Mouse (Mus musculus) thymus, adult 2 months (tissue): ENCODE data around the gene Prex1. TPM values are rescaled to one million over a fixed set of nuclear protein-coding genes. Genes with fewer than 3 reads are reported as not detected.
"Not testable (repeated sequence)": the region's sequence is repeated elsewhere in the genome, so short reads cannot be mapped to it uniquely, and the experiment has no call there.

Experiments used
- DNase-seq: peaks from one replicate; pipeline ENCODE4 v3.0.0; 2021
- H3K27ac ChIP-seq: fragments of 200-500 bp; 2 replicates; pipeline ENCODE4 v1.5.1; 2012; ENCODE audit warnings: low read length, control low read depth; ENCODE audit not compliant: control insufficient read depth, insufficient read depth
- H3K27me3 ChIP-seq: fragments of 200-500 bp; 2 replicates; pipeline ENCODE4 v1.6.1; 2012; ENCODE audit warnings: mild to moderate bottlenecking, low read length, moderate library complexity, mixed read lengths; ENCODE audit not compliant: control insufficient read depth, insufficient read depth
- H3K36me3 ChIP-seq: fragments of 200-500 bp; 2 replicates; pipeline ENCODE4 v1.6.1; 2012; ENCODE audit warnings: mild to moderate bottlenecking, low read length, moderate library complexity; ENCODE audit not compliant: control insufficient read depth, insufficient read depth
- H3K4me1 ChIP-seq: fragments of 200-500 bp; replicated peaks from 2 replicates; pipeline ENCODE4 v1.6.1; 2012; ENCODE audit warnings: low read length; ENCODE audit not compliant: control insufficient read depth, insufficient read depth
- H3K4me3 ChIP-seq: fragments of 200-500 bp; 2 replicates; pipeline ENCODE4 v1.5.1; 2012; ENCODE audit warnings: mild to moderate bottlenecking, low read length, control low read depth, moderate library complexity; ENCODE audit not compliant: control insufficient read depth, insufficient read depth
- CTCF ChIP-seq: fragments of 200-500 bp; IDR thresholded peaks from 2 replicates; pipeline ENCODE4 v1.5.1; 2012; ENCODE audit warnings: mild to moderate bottlenecking, control low read depth, low read length, moderate library complexity, borderline replicate concordance; ENCODE audit not compliant: control insufficient read depth, poor library complexity, insufficient read depth; ENCODE audit errors: extremely low read depth
- POLR2A ChIP-seq: fragments of 200-500 bp; IDR thresholded peaks from 2 replicates; pipeline ENCODE4 v1.6.1; 2012; ENCODE audit warnings: mild to moderate bottlenecking, low read length, control low read depth, moderate library complexity; ENCODE audit not compliant: control insufficient read depth, poor library complexity, insufficient read depth; ENCODE audit errors: extremely low read depth
- WGBS: fragments of 180-500 bp; shearing (Covaris S2); methylation state at CpG from one replicate; pipeline ENCODE4 v1.1.7; 2018; 5-methylcytosine and 5-hydroxymethylcytosine counted together
- polyA plus RNA-seq: library from polyadenylated mRNA; depleted of rRNA; stranded (reverse); fragments of >200 nt; gene quantifications from 2 replicates; pipeline ENCODE4 v1.2.3, GENCODE M21; 2012

Gene Prex1
- polyA plus RNA-seq, 1 experiment: 264 TPM

GRCm38 (mm10) chr2:166732146-166732545 is 18.5 kb upstream of the Prex1 start:
- Histone ChIP-seq H3K4me3 (no peak overlapping the region), H3K27me3 (no peaks in the 10 kb centered on the region), H3K27ac (no peak overlapping the region), H3K4me1 (peaks cover 6% of the 10 kb centered on the region), H3K36me3 (no peaks in the 10 kb centered on the region)
- DNase-seq: no peak
- WGBS: 96% methylated on average over 4 of the region's 4 CpGs
- TF ChIP-seq CTCF (no peak), POLR2A (no peak)

- H3K4me3 ChIP-seq, H3K36me3 ChIP-seq, H3K27me3 ChIP-seq, DNase-seq, H3K4me1 ChIP-seq, H3K27ac ChIP-seq: not testable (repeated sequence)
- WGBS: 92% methylated on average over 1 of the region's 1 CpGs
These were observed 17.7 kb upstream of the Prex1 start for GRCm38 (mm10) chr2:166731102-166731883.

GRCm38 (mm10) chr2:166730567-166730915 is 16.9 kb upstream of the Prex1 start:
- DNase-seq: no peak
- no peak overlapping the region for H3K4me3 ChIP-seq
- WGBS: 92% methylated on average over 6 of the region's 6 CpGs
- H3K36me3 ChIP-seq: no peaks in the 10 kb centered on the region
- TF ChIP-seq CTCF: no peak
- no peak overlapping the region for H3K27ac ChIP-seq
- no peaks in the 10 kb centered on the region for H3K27me3 ChIP-seq
- H3K4me1 ChIP-seq: peaks cover 5% of the 10 kb centered on the region; the same call in 1 of the 2 replicates

DNA sequence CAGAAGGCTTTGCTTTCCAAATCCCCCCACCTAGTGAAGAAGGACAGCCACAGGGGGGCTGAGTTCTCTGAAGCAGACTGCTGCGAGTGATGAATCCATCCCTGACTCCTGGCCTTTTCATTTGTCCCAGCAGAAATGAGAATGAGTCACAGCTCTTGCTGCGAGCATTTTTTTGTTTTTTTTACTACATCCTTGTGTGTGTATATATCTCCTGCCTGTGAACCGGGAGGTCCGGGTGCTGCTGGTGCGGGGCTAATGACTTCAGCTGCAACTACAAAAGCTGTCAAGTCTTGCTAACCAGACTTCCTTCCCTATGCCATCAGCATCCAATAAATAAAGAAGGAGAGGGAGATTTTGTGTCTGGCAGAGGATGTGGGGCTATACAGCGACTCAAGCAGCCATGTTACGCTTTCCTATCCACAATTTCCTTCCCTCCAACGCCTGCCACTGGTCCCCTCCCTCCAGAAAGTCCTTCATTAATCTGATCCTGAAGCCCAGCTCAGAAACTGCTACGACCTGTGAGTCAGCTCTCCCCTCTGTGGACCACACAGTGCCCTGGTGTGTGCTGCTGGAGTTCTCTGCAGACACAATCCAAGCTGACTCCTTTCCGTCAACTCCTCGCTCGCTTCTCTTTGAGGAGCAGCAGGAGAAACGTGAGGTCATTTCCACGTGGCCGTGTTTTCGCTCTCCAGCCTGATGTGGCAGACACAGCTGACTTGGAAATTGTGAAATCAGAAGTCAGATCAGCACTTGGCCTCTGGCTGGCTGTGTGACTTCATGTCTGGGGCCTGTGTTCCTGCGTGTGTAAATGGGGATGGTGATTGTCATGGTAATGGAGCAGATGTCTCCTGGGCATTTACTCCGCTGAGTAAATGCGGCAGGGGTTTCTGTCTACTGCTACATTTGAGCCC is 16.3 kb upstream of the Prex1 start:
- H3K4me3 ChIP-seq: no peak overlapping the region
- H3K27me3 ChIP-seq: no peaks in the 10 kb centered on the region
- H3K36me3 ChIP-seq: no peaks in the 10 kb centered on the region
- DNase-seq: no peak
- 0 out of 2 replicates have a peak, but pooled peaks cover 2% of the 10 kb centered on the region for H3K4me1 ChIP-seq
- 81% methylated on average over 19 of the region's 19 CpGs for WGBS
- H3K27ac ChIP-seq: no peak overlapping the region
- TF ChIP-seq CTCF (no peak), POLR2A (no peak)

- H3K4me1 ChIP-seq: no peaks in the 10 kb centered on the region
- WGBS: 87% methylated on average over 3 of the region's 3 CpGs
- H3K36me3 ChIP-seq: no peaks in the 10 kb centered on the region
- H3K27ac ChIP-seq: no peak overlapping the region
- no peak for DNase-seq
- TF ChIP-seq POLR2A (no peak), CTCF (no peak)
- no peak overlapping the region for H3K4me3 ChIP-seq
- H3K27me3 ChIP-seq: no peaks in the 10 kb centered on the region
These were observed 15.4 kb upstream of the Prex1 start for GRCm38 (mm10) chr2:166729045-166729444.

- Histone ChIP-seq H3K4me1 (no peaks in the 10 kb centered on the region), H3K27ac (no peak overlapping the region), H3K4me3 (no peak overlapping the region), H3K36me3 (no peaks in the 10 kb centered on the region), H3K27me3 (no peaks in the 10 kb centered on the region)
- DNase-seq: no peak
- 77% methylated on average over 3 of the region's 3 CpGs for WGBS
- TF ChIP-seq CTCF: no peak
- TF ChIP-seq POLR2A: no peak
These were observed 14.6 kb upstream of the Prex1 start for GRCm38 (mm10) chr2:166728261-166728680.
